Comparison of ENCODE assay signal across 8 mouse cellular contexts in the genomic region with DNA sequence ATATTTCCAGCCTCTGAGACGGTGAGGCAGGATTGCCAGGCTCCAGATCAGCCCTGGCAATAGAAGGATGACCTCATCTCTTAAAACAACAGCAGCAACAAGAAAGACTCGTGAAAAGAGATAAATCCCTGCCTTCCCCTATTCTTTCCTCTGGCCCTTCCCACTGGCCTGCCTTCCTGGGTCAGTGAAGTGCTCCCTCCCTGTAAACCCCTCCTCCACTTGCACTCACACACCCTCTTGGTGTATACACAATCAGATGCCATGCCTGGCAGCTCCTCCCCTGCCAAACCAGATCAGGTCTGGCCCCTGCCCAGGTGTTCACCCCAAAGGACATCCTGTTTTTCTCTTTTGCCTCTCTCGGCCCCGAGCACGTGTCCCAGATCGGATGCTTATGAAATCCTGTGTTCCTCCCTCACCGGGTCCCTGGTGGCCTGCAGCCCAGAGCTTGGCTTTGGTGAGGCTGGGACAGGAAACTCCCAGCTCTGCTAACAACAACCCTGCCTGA. TPM values are rescaled to one million over a fixed set of nuclear protein-coding genes. Genes with fewer than 3 reads are reported as not detected.
DNase-seq lines count a peak whose midpoint lies in the region; ATAC-seq and TF ChIP-seq lines count a peak whose summit lies in the region.

No protein-coding gene starts in this region.

- DNase-seq in B cell, adult 2 months = peak; percentile 21 to 46
- peak; percentile 75 for DNase-seq in adrenal gland, adult 8-10 months
- DNase-seq in lung, adult 2 months = peak; percentile 79
- peak; percentile 36 for DNase-seq in thymus, adult 2 months
- DNase-seq in frontal cortex, postnatal 14 days (ENCODE audit: low spot score in 2 of 2) = no peak
- no peak for DNase-seq in cerebellum, adult 18-20 months
- no peak for DNase-seq in midbrain, embryonic 10.5 days (ENCODE audit: low spot score)

- ATAC-seq in heart, embryonic 16.5 days (replicated peaks; ENCODE audit: extremely low read depth, insufficient read depth, low FRiP score) = peak; percentile 56

- no peak overlapping the region; the same call in none of the 2 replicates for H3K9ac ChIP-seq in heart, embryonic 16.5 days (ENCODE audit: low read length)

- TF ChIP-seq CTCF in lung, adult 2 months (IDR thresholded peaks at IDR 0.05; ENCODE audit: insufficient read depth, low read length) = no peak
- TF ChIP-seq CTCF in thymus, adult 2 months (IDR thresholded peaks at IDR 0.05; ENCODE audit: borderline replicate concordance, control insufficient read depth, extremely low read depth, insufficient read depth, low read length, poor library complexity) = no peak

- H3K36me3 ChIP-seq in heart, embryonic 16.5 days (ENCODE audit: control insufficient read depth, insufficient read depth) = no peaks in the 10 kb centered on the region
- H3K36me3 ChIP-seq in thymus, adult 2 months (ENCODE audit: control insufficient read depth, insufficient read depth, low read length) = no peaks in the 10 kb centered on the region
- no peaks in the 10 kb centered on the region for H3K36me3 ChIP-seq in midbrain, embryonic 10.5 days

- peak; percentile 28; the same call in 1 of the 2 replicates for TF ChIP-seq POLR2A in lung, adult 2 months (IDR thresholded peaks at IDR 0.05; ENCODE audit: borderline replicate concordance, extremely low read depth, low read depth, low read length)
- TF ChIP-seq POLR2A in thymus, adult 2 months (IDR thresholded peaks at IDR 0.05; ENCODE audit: control insufficient read depth, extremely low read depth, insufficient read depth, low read length, poor library complexity) = no peak

- peak overlapping the region; percentile 21; the same call in 1 of the 2 replicates for H3K4me2 ChIP-seq in heart, embryonic 16.5 days (ENCODE audit: low read depth, low read length)

- H3K4me3 ChIP-seq in heart, embryonic 16.5 days (ENCODE audit: low read length) = no peak overlapping the region
- H3K4me3 ChIP-seq in lung, adult 2 months (replicated peaks; ENCODE audit: extremely low read depth, low read depth, low read length) = no peak overlapping the region
- H3K4me3 ChIP-seq in thymus, adult 2 months (ENCODE audit: control insufficient read depth, insufficient read depth, low read length) = no peak overlapping the region
- no peak overlapping the region for H3K4me3 ChIP-seq in midbrain, embryonic 10.5 days

- no peaks in the 10 kb centered on the region for H3K9me3 ChIP-seq in heart, embryonic 16.5 days (replicated peaks; ENCODE audit: control insufficient read depth, low read length)
- H3K9me3 ChIP-seq in midbrain, embryonic 10.5 days (replicated peaks) = no peaks in the 10 kb centered on the region

- peaks cover 22% of the 10 kb centered on the region for H3K4me1 ChIP-seq in heart, embryonic 16.5 days (ENCODE audit: control insufficient read depth, insufficient read depth, low read length)
- peaks cover 11% of the 10 kb centered on the region for H3K4me1 ChIP-seq in lung, adult 2 months (ENCODE audit: control insufficient read depth, insufficient read depth, low read length)
- peaks cover 14% of the 10 kb centered on the region for H3K4me1 ChIP-seq in thymus, adult 2 months (replicated peaks; ENCODE audit: control insufficient read depth, insufficient read depth, low read length)
- peaks cover 6% of the 10 kb centered on the region for H3K4me1 ChIP-seq in midbrain, embryonic 10.5 days

- 33% methylated on average over 7 of the region's 7 CpGs for WGBS in heart, embryonic 16.5 days
- 2% methylated on average over 7 of the region's 7 CpGs for WGBS in lung, adult 2 months
- WGBS in thymus, adult 2 months = 2% methylated on average over 7 of the region's 7 CpGs
- 58% methylated on average over 7 of the region's 7 CpGs for WGBS in midbrain, embryonic 10.5 days

- H3K27ac ChIP-seq in heart, embryonic 16.5 days (ENCODE audit: low read length) = peak overlapping the region; percentile 74
- H3K27ac ChIP-seq in thymus, adult 2 months (ENCODE audit: control insufficient read depth, insufficient read depth, low read length) = no peak overlapping the region; the same call in 1 of the 2 replicates
- no peak overlapping the region for H3K27ac ChIP-seq in midbrain, embryonic 10.5 days (replicated peaks)

- no peaks in the 10 kb centered on the region for H3K27me3 ChIP-seq in heart, embryonic 16.5 days (ENCODE audit: control insufficient read depth, insufficient read depth, low read length)
- H3K27me3 ChIP-seq in thymus, adult 2 months (ENCODE audit: control insufficient read depth, insufficient read depth, low read length) = no peaks in the 10 kb centered on the region
- no peaks in the 10 kb centered on the region for H3K27me3 ChIP-seq in midbrain, embryonic 10.5 days (ENCODE audit: low read depth, poor library complexity, severe bottlenecking)

RNA-seq across cellular contexts. Expression of a gene that starts 16.1 kb away (rescaled TPM):
- 10 to 100 TPM in 1 of 4 experiments, 1 to 10 TPM in 3; 5.3 to 11.3 (median 8.1) TPM for total RNA-seq in adrenal gland, adult 8-10 months (2022)
- polyA plus RNA-seq in heart, embryonic 16.5 days (2015; fragmentation: Nextera tagmentation; extraction: Ambion mirVana) = 1.2 and 1.3 TPM in 2 replicates
- polyA plus RNA-seq in lung, adult 2 months (2012; rRNA removed) = 0.17 TPM in 1 of 2 replicates, not detected in the other
- 0.07 TPM in 1 of 2 replicates, not detected in the other for polyA plus RNA-seq in thymus, adult 2 months (2012; rRNA removed)
- polyA plus RNA-seq in midbrain, embryonic 10.5 days (2016; fragmentation: Nextera tagmentation; extraction: Ambion mirVana) = 1.3 and 3.7 TPM in 2 replicates

RNA-seq across cellular contexts. Expression of a gene that starts 16.5 kb away (rescaled TPM):
- 10 to 100 TPM in 2 of 4 experiments, 1 to 10 TPM in 2; 2.8 to 11.3 (median 6.9) TPM for total RNA-seq in adrenal gland, adult 8-10 months (2022)
- polyA plus RNA-seq in heart, embryonic 16.5 days (2015; fragmentation: Nextera tagmentation; extraction: Ambion mirVana) = 3.3 and 3.8 TPM in 2 replicates
- polyA plus RNA-seq in lung, adult 2 months (2012; rRNA removed) = 6.1 and 6.9 TPM in 2 replicates
- 2.6 and 3.8 TPM in 2 replicates for polyA plus RNA-seq in thymus, adult 2 months (2012; rRNA removed)
- polyA plus RNA-seq in midbrain, embryonic 10.5 days (2016; fragmentation: Nextera tagmentation; extraction: Ambion mirVana) = 2.2 and 2.8 TPM in 2 replicates

RNA-seq across cellular contexts. Expression of a gene that starts 27.9 kb away (rescaled TPM):
- total RNA-seq in adrenal gland, adult 8-10 months (2022) = 100 to 1,000 TPM; 120 to 169 (median 145) TPM
- 78.3 and 82.4 TPM in 2 replicates for polyA plus RNA-seq in heart, embryonic 16.5 days (2015; fragmentation: Nextera tagmentation; extraction: Ambion mirVana)
- 268 and 356 TPM in 2 replicates for polyA plus RNA-seq in lung, adult 2 months (2012; rRNA removed)
- polyA plus RNA-seq in thymus, adult 2 months (2012; rRNA removed) = 688 and 743 TPM in 2 replicates
- 92.2 and 101 TPM in 2 replicates for polyA plus RNA-seq in midbrain, embryonic 10.5 days (2016; fragmentation: Nextera tagmentation; extraction: Ambion mirVana)

RNA-seq across cellular contexts. Expression of a gene that starts 37.5 kb away (rescaled TPM):
- total RNA-seq in adrenal gland, adult 8-10 months (2022) = 10 to 100 TPM in 3 of 4 experiments, 1 to 10 TPM in 1; 9.9 to 16.8 (median 12.6) TPM
- polyA plus RNA-seq in heart, embryonic 16.5 days (2015; fragmentation: Nextera tagmentation; extraction: Ambion mirVana) = 5.4 and 7.3 TPM in 2 replicates
- polyA plus RNA-seq in lung, adult 2 months (2012; rRNA removed) = 5.6 and 5.8 TPM in 2 replicates
- 3.8 and 4.5 TPM in 2 replicates for polyA plus RNA-seq in thymus, adult 2 months (2012; rRNA removed)
- 8.6 and 9.2 TPM in 2 replicates for polyA plus RNA-seq in midbrain, embryonic 10.5 days (2016; fragmentation: Nextera tagmentation; extraction: Ambion mirVana)

RNA-seq across cellular contexts. Expression of a gene that starts 54.5 kb away (rescaled TPM):
- 10 to 100 TPM in 1 of 4 experiments, 1 to 10 TPM in 3; 7.9 to 11.2 (median 9.2) TPM for total RNA-seq in adrenal gland, adult 8-10 months (2022)
- polyA plus RNA-seq in heart, embryonic 16.5 days (2015; fragmentation: Nextera tagmentation; extraction: Ambion mirVana) = 24.3 and 26.0 TPM in 2 replicates
- 5.1 and 5.8 TPM in 2 replicates for polyA plus RNA-seq in lung, adult 2 months (2012; rRNA removed)
- 1.7 and 2.0 TPM in 2 replicates for polyA plus RNA-seq in thymus, adult 2 months (2012; rRNA removed)
- 47.7 and 49.8 TPM in 2 replicates for polyA plus RNA-seq in midbrain, embryonic 10.5 days (2016; fragmentation: Nextera tagmentation; extraction: Ambion mirVana)

Comparison
In these comparisons a context has a peak if more than half of its experiments do, and no peak if none do; other contexts are left out.
1. DNase-seq: peak in B cell, adult 2 months (2 of 2), adrenal gland, adult 8-10 months (single experiment), lung, adult 2 months (single experiment) and thymus, adult 2 months (single experiment); none in frontal cortex, postnatal 14 days (0 of 2), cerebellum, adult 18-20 months (0 of 2) and midbrain, embryonic 10.5 days (single experiment).